Mouse (Mus musculus): Measurements from ENCODE around the gene Sacm1l. TPM values are rescaled to one million over a fixed set of nuclear protein-coding genes. Genes with fewer than 3 reads are reported as not detected.

The Sacm1l gene
- polyA plus RNA-seq (2015; fragmentation: Nextera tagmentation; extraction: Ambion mirVana) = 43.9 and 45.3 TPM in 2 replicates

DNA sequence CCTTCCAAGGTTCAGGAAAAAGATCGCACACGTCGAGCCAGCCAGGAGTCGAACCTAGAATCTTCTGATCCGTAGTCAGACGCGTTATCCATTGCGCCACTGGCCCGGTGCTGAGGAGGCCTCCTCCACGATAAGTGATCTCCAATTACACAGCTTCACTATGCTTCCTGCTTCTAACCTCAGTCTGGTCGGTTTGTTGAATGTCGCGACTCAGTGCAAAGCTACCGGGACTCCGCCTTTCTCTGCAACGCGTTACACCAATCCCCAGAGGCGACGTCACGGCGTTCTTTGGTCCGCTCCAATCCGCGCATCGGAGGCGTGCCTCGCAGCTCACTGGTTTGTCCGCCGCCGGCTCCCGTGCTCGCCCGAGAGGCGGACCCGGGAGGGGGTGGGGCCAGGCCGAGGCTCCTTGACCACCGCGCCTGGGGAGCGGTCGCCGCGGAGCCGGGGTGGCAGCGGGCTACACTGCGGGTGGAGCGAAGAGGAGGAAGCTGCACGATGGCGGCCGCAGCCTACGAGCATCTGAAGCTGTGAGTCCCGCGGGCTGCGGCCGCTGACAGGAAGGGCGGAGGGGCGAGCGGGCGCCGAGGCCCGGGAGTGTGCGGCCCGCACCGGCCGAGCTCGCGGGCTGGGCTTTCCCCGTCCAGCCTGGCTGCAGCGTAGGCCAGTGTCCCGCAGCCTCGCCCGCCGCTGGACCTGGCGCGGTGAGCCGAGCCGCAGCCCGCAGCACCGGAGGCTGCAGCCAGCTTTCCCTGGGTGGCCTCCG lies at the start of gene Sacm1l:
TSS of gene Sacm1l (plus strand) at position 368 of the 766 bp plus-strand sequence.
- peak; percentile 98 for ATAC-seq (replicated peaks; ENCODE audit: insufficient number of reproducible peaks, insufficient read depth, low FRiP score, low read depth)
- Histone ChIP-seq H3K36me3 (no peaks in the 10 kb centered on the region), H3K27ac (peak within 1 kb of the TSS; percentile 95), H3K4me2 (peak within 1 kb of the TSS; percentile 63), H3K27me3 (no peaks in the 10 kb centered on the region), H3K4me1 (replicated peaks) (peaks cover 31% of the 10 kb centered on the region), H3K9ac (peak within 1 kb of the TSS; percentile 99), H3K4me3 (peak within 1 kb of the TSS; percentile 98), H3K9me3 (replicated peaks) (no peaks in the 10 kb centered on the region)
- WGBS = under 1% methylated on average over 79 of the region's 79 CpGs

DNA sequence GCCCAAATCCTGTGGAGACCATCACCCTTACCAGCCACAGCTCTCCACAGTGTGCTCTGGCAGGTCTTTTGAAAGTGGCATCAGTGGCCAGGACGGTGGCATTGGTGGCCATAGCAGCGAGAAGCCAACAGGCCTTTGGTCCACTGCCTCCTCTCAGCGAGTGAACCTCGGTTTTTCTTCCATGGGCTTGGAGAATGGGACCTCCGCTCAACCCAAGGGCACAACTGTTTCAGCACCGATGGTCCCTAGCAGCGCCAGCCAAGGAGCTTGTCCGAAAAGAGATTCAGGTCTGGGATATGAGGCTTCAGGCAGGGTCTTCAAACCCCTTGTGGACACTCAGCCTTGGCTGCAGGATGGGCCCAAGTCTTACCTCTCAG lies 49.7 kb upstream of the Sacm1l start:
- peak overlapping the region; percentile 96 for H3K4me2 ChIP-seq
- no peak for ATAC-seq (replicated peaks; ENCODE audit: insufficient number of reproducible peaks, insufficient read depth, low FRiP score, low read depth)
- H3K27ac ChIP-seq = no peak overlapping the region

DNA sequence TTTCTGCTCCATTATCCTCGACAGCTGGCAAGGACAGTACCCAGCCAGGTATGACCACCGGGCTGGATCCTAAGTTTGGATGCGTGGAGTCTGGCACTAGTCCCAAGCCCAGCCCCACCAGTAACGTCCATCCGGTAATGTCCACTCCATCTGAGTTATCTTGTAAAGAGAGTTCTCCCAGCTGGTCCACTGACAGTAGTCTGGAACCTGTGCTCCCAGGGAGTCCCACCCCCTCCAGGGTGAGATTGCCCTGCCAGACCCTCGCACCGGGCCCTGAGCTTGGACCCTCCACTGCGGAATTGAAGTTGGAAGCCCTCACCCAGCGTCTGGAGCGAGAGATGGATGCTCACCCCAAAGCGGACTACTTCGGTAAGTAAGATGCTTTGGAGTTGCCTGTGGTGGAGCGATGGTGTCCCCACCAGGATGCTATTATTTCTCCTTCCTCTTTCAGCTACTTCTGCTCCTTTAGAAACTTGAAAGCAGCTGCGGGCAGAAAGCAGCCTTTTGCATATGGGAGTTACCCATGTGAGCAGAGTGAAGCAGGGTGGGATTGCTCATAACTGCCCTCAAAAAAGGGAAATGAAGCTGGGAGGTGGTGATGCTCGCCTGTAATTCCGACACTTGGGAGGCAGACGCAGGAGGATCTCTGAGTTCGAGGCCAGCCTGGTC lies 49.2 kb upstream of the Sacm1l start:
- no peak for ATAC-seq (replicated peaks; ENCODE audit: insufficient number of reproducible peaks, insufficient read depth, low FRiP score, low read depth)
- Histone ChIP-seq H3K27ac (0 out of 2 replicates have a peak overlapping the region, but pooled peaks have one; percentile 20), H3K9ac (peak overlapping the region; percentile 79), H3K36me3 (peaks cover 12% of the 10 kb centered on the region), H3K27me3 (no peaks in the 10 kb centered on the region), H3K9me3 (replicated peaks) (no peaks in the 10 kb centered on the region), H3K4me1 (replicated peaks) (peaks cover 67% of the 10 kb centered on the region), H3K4me2 (peak overlapping the region; percentile 96), H3K4me3 (peak overlapping the region; percentile 68)
- 59% methylated on average over 18 of the region's 18 CpGs for WGBS

More for the DNA sequence above, 49.7 kb upstream of the Sacm1l start:
- H3K4me3 ChIP-seq = peak overlapping the region; percentile 68
- 79% methylated on average over 8 of the region's 8 CpGs for WGBS
- H3K27me3 ChIP-seq = no peaks in the 10 kb centered on the region
- H3K9me3 ChIP-seq (replicated peaks) = no peaks in the 10 kb centered on the region
- peaks cover 10% of the 10 kb centered on the region for H3K36me3 ChIP-seq
- peaks cover 68% of the 10 kb centered on the region for H3K4me1 ChIP-seq (replicated peaks)
- H3K9ac ChIP-seq = peak overlapping the region; percentile 79

DNA sequence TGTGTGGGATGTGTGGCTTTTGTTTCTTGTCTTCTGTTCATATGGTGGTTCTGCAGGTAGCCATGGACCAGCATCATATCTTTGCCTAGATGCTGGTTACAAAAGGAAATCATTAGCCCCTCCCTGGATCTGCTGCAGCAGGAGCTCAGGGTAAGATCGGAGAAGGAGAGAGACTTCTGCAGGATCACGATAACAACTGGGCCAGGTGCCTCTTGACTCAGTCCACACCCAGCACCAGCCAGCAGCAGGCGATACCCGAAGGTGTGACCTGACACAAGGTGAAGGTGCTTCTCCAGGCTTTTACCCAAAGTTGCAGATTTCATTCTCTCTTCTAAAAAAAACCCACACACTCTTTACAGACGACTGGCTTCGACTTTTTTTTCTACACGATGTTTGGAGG lies 48.4 kb upstream of the Sacm1l start:
- no peak for ATAC-seq (replicated peaks; ENCODE audit: insufficient number of reproducible peaks, insufficient read depth, low FRiP score, low read depth)
- Histone ChIP-seq H3K27me3 (no peaks in the 10 kb centered on the region), H3K27ac (no peak overlapping the region), H3K4me3 (peak overlapping the region; percentile 68), H3K9ac (0 out of 2 replicates have a peak overlapping the region, but pooled peaks have one; percentile 79), H3K36me3 (peaks cover 12% of the 10 kb centered on the region), H3K4me1 (replicated peaks) (peaks cover 72% of the 10 kb centered on the region), H3K9me3 (replicated peaks) (no peaks in the 10 kb centered on the region), H3K4me2 (peak overlapping the region; percentile 96)
- 39% methylated on average over 7 of the region's 7 CpGs for WGBS

DNA sequence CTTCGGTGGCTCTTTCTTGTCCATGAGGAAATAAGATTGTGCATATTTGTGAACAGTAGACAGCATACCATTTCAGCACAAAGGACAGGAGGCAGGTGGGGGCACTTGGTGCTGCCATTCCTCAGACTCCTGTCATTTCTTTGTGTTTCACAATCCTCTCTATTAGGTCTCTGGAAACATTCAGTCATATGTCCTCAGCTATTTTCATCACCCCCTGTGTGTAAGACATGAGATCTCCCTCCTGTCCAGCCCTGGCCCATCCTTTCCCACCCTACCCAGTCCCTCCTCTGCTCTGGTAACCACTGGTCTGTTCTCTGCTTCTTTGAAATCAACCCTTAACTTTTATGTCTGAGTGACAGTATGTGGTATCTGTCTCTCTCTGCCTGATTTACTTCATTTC lies 46.0 kb upstream of the Sacm1l start:
- Histone ChIP-seq H3K4me2 (peak overlapping the region; percentile 96), H3K4me3 (0 out of 2 replicates have a peak overlapping the region, but pooled peaks have one; percentile 68), H3K9ac (0 out of 2 replicates have a peak overlapping the region, but pooled peaks have one; percentile 21), H3K27ac (peak overlapping the region; percentile 30; the same call in 1 of the 2 replicates), H3K4me1 (replicated peaks) (peaks cover 82% of the 10 kb centered on the region), H3K9me3 (replicated peaks) (no peaks in the 10 kb centered on the region), H3K27me3 (no peaks in the 10 kb centered on the region), H3K36me3 (peaks cover 15% of the 10 kb centered on the region)
- WGBS = 66% methylated on average over 1 of the region's 1 CpGs
- ATAC-seq (replicated peaks; ENCODE audit: insufficient number of reproducible peaks, insufficient read depth, low FRiP score, low read depth) = no peak

DNA sequence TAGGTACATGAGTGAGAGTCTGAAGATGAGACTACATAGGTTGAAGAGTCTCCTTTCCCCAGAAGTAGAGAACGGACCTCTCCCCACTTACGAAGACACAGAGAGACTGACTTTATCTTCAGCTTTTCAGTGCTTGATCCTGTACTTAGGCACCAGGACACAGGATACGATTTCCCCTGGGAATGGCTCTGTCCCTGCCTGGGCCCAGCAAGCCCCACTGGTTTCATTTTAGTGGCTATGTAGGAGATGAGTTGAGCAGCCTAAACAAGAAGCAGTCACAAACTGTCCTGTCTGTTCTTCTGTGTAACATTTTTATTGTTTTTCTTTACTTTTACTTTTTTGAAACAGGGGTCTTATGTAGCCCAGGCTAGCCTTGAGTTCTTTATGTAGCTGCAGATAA lies 44.7 kb upstream of the Sacm1l start:
- Histone ChIP-seq H3K9me3 (replicated peaks) (no peaks in the 10 kb centered on the region), H3K4me2 (0 out of 2 replicates have a peak overlapping the region, but pooled peaks have one; percentile 96), H3K36me3 (peaks cover 15% of the 10 kb centered on the region), H3K4me1 (replicated peaks) (peaks cover 87% of the 10 kb centered on the region), H3K27ac (no peak overlapping the region), H3K27me3 (no peaks in the 10 kb centered on the region), H3K4me3 (no peak overlapping the region), H3K9ac (no peak overlapping the region)
- ATAC-seq (replicated peaks; ENCODE audit: insufficient number of reproducible peaks, insufficient read depth, low FRiP score, low read depth) = no peak
- WGBS = 80% methylated on average over 3 of the region's 3 CpGs

DNA sequence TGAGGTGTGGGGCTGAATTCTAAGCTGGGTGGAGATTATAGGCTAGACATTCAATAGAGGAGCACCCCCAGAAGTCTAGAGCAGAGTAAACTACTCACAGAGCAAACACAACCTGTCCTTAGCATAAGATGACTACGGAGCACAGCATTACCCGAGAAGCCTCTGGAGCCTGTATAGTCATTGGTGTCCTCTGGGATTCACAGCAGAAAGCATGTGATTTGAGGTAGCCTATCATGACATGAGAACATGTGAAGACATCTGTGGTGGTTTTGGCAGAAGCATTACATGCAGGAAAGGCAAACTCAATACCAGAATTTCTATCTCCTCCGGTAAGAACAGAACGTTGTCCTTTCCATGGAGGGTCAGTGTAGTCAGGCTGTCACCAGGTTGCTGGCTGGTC lies 44.0 kb upstream of the Sacm1l start:
- H3K9me3 ChIP-seq (replicated peaks) = no peaks in the 10 kb centered on the region
- ATAC-seq (replicated peaks; ENCODE audit: insufficient number of reproducible peaks, insufficient read depth, low FRiP score, low read depth) = no peak
- no peak overlapping the region for H3K4me2 ChIP-seq
- peaks cover 15% of the 10 kb centered on the region for H3K36me3 ChIP-seq
- H3K4me3 ChIP-seq = no peak overlapping the region
- peaks cover 87% of the 10 kb centered on the region for H3K4me1 ChIP-seq (replicated peaks)
- 80% methylated on average over 4 of the region's 4 CpGs for WGBS
- H3K27me3 ChIP-seq = no peaks in the 10 kb centered on the region
- H3K27ac ChIP-seq = no peak overlapping the region
- no peak overlapping the region for H3K9ac ChIP-seq

DNA sequence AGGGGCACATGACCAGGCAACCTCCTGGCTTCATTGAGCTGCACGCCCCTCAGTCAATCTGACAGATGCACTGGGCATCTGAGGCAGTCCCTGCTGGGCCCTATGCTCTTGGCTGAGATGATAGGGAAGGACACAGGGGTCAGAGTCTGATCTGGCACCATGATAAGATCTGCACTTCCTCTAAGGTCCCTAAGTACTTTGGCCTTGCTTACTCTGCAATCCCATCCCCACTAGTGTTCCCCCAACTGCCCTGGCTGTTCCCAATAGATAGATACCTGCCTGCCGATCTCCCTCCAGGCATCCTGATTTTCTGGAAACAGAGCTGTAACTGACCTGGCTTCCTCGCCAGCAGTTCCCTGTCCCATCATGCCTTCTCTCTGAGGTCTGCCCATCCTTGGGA lies 42.9 kb upstream of the Sacm1l start:
- Histone ChIP-seq H3K4me3 (no peak overlapping the region), H3K4me1 (replicated peaks) (peaks cover 86% of the 10 kb centered on the region), H3K4me2 (no peak overlapping the region), H3K9ac (no peak overlapping the region), H3K27me3 (no peaks in the 10 kb centered on the region), H3K27ac (peak overlapping the region; percentile 6; the same call in 1 of the 2 replicates), H3K9me3 (replicated peaks) (no peaks in the 10 kb centered on the region), H3K36me3 (peaks cover 15% of the 10 kb centered on the region)
- WGBS = 70% methylated on average over 3 of the region's 3 CpGs
- ATAC-seq (replicated peaks; ENCODE audit: insufficient number of reproducible peaks, insufficient read depth, low FRiP score, low read depth) = no peak

DNA sequence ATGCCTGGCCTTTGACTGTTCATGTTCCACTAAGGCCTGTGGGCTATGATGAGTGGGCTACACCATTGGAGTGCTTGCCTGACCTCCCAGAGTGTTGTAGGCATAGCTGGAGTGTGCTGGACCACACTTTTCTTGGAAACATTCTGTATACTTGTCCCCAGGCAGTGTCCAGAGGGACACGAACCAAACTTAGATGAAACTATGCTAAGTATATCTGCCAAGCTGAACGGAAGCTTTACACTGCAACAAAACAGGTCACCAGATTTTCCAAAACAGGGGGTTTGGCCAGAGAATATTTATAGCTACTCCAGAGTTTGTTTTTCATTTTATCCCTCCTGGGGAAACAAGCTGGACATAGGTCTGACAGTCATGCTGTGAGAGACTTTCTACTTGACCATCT lies 40.5 kb upstream of the Sacm1l start:
- no peak overlapping the region for H3K4me2 ChIP-seq
- H3K27me3 ChIP-seq = no peaks in the 10 kb centered on the region
- 33% methylated on average over 2 of the region's 2 CpGs for WGBS
- no peak overlapping the region for H3K9ac ChIP-seq
- peak overlapping the region; percentile 14; the same call in 1 of the 2 replicates for H3K27ac ChIP-seq
- no peak overlapping the region for H3K4me3 ChIP-seq
- H3K36me3 ChIP-seq = peaks cover 10% of the 10 kb centered on the region
- H3K9me3 ChIP-seq (replicated peaks) = no peaks in the 10 kb centered on the region
- H3K4me1 ChIP-seq (replicated peaks) = peaks cover 81% of the 10 kb centered on the region
- no peak for ATAC-seq (replicated peaks; ENCODE audit: insufficient number of reproducible peaks, insufficient read depth, low FRiP score, low read depth)

DNA sequence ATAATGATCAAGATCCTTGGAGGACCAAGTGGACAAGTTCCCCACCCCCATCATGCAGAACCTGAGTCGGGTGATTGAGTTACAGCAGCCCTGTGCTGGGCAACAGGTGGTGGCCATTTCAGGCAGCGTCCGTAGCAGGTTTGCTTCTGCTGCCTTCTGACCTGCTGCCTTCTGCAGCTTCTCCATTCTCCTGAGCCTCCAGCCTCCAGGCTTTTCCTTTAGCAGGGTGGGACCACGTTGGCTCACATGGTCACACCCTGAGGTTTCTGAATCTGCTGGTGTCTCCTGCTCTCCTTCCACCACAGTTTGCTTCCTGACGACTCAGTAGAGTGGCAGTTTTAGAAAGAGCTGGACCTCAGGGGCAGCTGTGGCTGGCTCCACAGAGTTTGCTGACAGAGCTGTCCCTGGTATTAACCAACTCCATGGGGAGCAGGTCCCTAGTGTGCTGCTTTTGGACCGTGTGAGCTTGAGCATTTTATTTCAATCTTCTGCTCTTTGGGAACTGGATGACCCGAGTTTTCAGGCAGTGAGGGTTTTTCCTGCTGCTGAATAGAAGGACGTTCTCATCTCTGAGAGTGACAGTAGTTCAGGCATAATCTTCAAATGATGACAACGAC lies 39.7 kb upstream of the Sacm1l start:
- Histone ChIP-seq H3K9ac (0 out of 2 replicates have a peak overlapping the region, but pooled peaks have one; percentile 18), H3K27ac (peak overlapping the region; percentile 83), H3K4me1 (replicated peaks) (peaks cover 73% of the 10 kb centered on the region), H3K4me3 (no peak overlapping the region), H3K36me3 (peaks cover 6% of the 10 kb centered on the region), H3K4me2 (no peak overlapping the region), H3K27me3 (no peaks in the 10 kb centered on the region), H3K9me3 (replicated peaks) (no peaks in the 10 kb centered on the region)
- WGBS = 55% methylated on average over 9 of the region's 9 CpGs
- no peak for ATAC-seq (replicated peaks; ENCODE audit: insufficient number of reproducible peaks, insufficient read depth, low FRiP score, low read depth)

DNA sequence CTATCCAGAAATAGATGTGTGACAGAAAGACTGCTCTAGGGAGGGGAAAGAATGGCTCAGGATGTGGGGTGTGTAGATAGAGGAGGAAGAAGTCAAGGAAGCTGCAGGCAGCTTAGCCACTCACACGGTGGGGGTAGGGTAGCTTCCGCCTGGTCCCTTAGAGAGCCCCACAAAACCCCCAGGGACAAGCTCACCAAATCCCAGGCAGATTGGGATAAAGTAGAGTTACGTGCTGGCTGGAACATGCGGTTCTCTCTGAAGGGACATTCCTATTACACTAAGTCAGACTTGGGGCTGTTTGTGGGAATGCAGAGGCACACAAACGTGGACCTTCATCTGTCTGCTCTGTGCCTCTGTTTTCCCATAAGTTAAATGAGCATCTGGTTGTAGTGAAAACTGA lies 38.6 kb upstream of the Sacm1l start:
- Histone ChIP-seq H3K4me1 (replicated peaks) (peaks cover 67% of the 10 kb centered on the region), H3K9me3 (replicated peaks) (no peaks in the 10 kb centered on the region), H3K27ac (peak overlapping the region; percentile 83), H3K27me3 (no peaks in the 10 kb centered on the region), H3K9ac (no peak overlapping the region), H3K36me3 (peaks cover 4% of the 10 kb centered on the region), H3K4me3 (no peak overlapping the region), H3K4me2 (peak overlapping the region; percentile 49)
- ATAC-seq (replicated peaks; ENCODE audit: insufficient number of reproducible peaks, insufficient read depth, low FRiP score, low read depth) = peak; percentile 51
- WGBS = 26% methylated on average over 5 of the region's 5 CpGs
